Mouse (Mus musculus) adrenal gland, adult 18-20 months (tissue): Measurements from ENCODE around the gene Slc25a22. TPM values are rescaled to one million over a fixed set of nuclear protein-coding genes. Genes with fewer than 3 reads are reported as not detected.
A peak's percentile ranks its signal among the peaks of the same experiment; 100 is the strongest.

ENCODE experiments used
- DNase-seq, 2 experiments: peaks; one replicate each; pipeline ENCODE4 v3.0.0; 2021 to 2022; ENCODE audit warnings: low spot score in 2 of 2
- total RNA-seq, 2 experiments: library from RNA; stranded (reverse); gene quantifications; 1 replicate in 1 of 2; 2 replicates in 1 of 2; pipeline ENCODE4 v1.2.3; 2021

Slc25a22 gene
- total RNA-seq, 2 experiments from 2014 or later = 104 to 105 TPM

- DNase-seq = no peak
Observed at GRCm38 (mm10) chr7:141472763-141473162, 35.1 kb upstream of the Slc25a22 start.

DNA sequence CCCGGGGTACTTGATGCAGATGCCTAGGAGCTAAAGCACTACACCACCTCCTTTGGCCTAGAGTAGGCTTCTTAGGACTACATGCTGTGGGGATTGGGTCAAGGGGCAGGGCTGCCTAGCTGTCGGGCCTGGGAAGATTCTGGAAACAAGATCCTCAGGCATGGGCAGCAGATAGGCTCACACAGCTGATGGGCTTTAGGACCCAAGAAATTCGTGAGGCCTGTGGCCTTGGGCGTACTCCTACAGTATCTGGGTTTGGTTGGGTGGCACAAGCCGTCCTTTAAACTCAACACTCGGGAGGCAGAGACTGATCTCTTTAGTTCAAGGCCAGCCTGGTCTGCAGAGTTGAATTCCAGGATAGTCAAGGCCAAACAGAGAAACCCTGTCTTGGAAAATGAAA, 34.5 kb upstream of the Slc25a22 start:
- no peak for DNase-seq

DNA sequence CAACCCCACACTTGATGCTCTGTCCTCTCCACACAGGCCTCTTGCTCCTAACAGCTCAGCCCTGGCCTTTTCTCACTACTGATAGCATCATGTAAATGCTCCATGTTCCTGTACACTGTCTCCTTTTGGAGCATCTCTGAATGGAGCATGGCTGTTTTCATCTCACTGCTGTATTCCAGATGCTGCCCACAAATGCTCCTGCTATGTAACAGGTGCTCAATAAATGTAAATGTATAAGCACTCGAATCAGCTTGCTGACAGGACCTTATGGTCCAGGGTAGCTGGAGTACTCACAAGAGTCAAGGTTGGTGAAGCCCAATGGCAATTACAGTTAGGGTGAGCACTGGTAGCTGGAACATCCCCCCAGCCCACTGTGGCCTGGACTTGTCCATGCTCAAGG, 33.5 kb upstream of the Slc25a22 start:
- DNase-seq = peak in 1 of 2 experiments; percentile 18

DNA sequence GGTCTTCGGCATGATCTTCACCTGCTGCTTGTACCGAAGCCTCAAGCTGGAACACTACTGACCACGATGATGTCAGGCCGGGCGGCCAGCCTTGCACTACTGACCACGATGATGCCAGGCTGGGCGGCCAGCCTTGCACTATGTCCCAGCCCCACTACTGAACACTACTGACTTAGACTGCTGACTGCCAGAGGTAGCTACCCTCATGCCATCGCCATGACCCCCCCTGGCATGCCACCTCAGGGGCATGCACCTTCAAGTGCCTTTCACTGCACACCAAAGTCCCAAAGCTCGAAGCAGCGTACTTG, 32.9 kb upstream of the Slc25a22 start:
- DNase-seq = peak in 1 of 2 experiments; percentile 21

- peak in 1 of 2 experiments; percentile 26 for DNase-seq
Observed at GRCm38 (mm10) chr7:141469901-141470636, 32.4 kb upstream of the Slc25a22 start.

DNA sequence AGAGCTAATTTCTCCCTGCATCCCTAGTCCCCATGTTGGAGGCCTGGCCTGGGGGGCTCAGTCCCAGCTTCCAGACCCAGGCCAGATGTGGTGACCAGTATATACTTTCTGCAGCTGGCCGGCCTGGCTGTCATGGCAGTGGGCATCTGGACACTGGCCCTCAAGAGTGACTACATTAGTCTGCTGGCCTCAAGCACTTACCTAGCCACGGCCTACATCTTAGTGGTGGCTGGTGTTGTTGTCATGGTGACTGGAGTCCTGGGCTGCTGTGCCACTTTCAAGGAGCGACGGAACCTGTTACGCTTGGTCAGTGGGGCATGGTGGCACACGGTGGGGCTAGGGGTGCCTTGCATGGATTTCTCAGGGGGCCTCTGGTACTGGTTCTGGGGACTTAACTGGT, 31.7 kb upstream of the Slc25a22 start:
- DNase-seq = peak in 1 of 2 experiments; percentile 25

- DNase-seq = peak; percentile 59 to 72
Observed at GRCm38 (mm10) chr7:141468522-141469211, 31.0 kb upstream of the Slc25a22 start.

DNA sequence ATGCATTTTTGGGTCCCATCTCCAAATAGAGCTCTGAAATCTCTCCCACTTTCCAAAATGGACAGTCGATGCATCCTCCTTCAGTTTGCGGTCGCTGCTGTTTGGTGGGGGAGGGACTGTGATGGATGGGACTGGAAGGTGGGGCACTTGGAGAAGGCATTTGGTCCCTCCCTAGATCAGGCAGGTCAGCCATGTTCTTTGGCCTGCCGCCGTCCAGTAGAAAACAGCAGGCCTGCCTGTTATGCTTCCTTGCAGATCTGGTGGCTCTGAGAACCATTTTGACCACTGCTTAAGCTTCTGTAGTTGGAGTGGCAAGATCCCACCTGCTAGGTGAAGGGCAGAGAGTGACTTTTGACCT, 30.5 kb upstream of the Slc25a22 start:
- DNase-seq = no peak

GRCm38 (mm10) chr7:141467230-141468030, 29.7 kb upstream of the Slc25a22 start, which contains the start of gene Cd151:
TSS of gene Cd151 (plus strand) at chr7:141467392.
- peak; percentile 88 to 93 for DNase-seq

GRCm38 (mm10) chr7:141466607-141467148, 29.0 kb upstream of the Slc25a22 start:
- DNase-seq = no peak

DNA sequence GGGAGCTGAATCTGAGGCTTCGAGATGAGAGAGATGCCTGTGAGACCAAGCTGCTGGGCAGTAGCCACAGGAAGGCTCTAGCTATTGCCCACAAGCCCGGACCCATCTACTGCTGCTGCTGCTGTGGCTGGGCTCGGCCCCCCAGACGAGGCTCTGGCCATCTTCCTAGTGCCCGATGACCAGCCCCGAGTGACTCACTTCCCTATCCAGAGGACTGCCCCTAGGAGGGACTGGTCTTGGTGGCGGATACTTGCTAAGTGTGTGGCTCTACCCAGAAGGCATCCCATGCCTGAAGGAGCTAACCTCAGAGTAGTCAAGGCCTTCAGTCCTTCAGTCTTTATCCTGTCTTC, 28.3 kb upstream of the Slc25a22 start:
- DNase-seq = peak in 1 of 2 experiments; percentile 9

GRCm38 (mm10) chr7:141465388-141466044, 27.8 kb upstream of the Slc25a22 start:
- peak in 1 of 2 experiments; percentile 4 for DNase-seq

GRCm38 (mm10) chr7:141464603-141465201, 27.0 kb upstream of the Slc25a22 start:
- peak; percentile 2 to 35 for DNase-seq

DNA sequence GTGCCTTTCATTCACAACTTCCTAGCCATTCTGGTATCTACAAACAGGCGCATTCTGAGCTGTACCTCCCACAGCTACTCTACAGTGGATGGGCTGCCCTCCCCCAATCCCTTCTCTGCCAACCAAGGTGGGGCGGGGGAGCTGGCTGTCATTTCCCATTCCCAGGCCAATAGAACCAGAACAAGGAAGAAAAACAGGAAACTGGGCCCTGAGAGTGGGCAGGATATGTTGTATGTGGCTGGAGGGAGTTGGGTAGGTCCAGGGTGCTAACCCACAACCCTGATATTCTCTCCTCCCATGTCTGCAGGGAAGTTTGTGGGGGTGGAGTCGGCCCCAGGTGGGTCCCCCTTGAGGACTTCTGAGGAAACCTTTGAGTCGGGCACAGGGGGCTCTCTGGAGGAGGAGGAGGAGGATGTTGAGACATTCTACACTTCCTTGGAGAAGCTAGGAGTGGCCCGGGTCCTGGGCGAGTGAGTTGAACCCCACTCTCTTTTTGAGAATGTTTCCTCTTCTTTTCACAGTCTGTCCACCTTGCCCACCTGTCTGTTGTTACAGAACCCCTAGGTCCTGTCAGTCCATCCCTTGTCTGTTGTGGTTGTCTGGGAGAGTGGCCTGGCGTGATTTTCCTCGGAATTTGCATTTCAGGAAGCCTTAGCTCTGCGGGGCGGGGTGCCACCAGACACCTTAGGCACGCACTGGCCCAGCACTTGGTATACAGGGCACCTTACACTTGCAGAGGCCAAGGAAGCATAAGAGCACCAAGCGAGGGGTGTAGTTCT, 26.3 kb upstream of the Slc25a22 start:
- DNase-seq = peak; percentile 28 to 43

GRCm38 (mm10) chr7:141462333-141462821, 24.7 kb upstream of the Slc25a22 start:
- DNase-seq = peak; percentile 3 to 26

DNA sequence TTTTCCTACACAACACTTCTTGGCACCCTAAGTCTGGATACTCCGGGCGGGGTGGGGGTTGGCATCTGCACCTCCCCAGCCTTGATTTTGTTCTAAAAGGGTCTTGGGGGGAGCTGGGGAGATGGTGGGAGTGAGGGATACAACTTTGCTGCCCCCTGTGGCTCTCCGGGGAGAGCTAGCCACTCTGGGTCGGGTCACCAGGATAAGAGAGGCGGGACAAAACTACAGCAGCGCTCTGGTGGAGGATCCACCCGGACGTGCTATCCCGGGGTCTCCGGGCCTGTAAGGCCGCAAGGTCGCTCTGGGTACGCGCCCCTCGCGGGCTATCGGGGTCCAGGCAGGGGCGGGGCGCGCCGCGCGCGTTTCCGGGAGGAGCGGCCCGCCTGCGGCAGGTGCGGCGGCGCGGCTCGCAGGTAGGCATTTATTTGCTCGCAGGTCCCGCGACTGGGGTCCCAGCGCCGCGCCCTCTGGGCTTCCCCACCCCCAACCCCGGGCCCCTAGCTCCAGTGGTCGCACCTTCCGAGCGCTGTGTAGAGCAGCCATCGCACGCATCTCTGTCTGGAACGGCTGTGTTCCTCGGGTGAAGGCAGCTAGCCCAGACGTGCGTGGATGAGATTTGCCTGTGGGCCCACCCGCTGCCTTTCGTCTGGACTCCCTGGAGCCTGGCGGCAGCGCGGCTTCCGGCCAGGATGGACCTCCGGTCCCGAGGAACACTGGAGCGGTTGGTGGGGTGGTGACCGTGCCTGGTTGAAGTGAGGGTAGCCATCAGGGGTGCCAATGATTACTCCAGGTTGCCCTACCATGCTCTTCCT, 24.0 kb upstream of the Slc25a22 start:
- DNase-seq = peak; percentile 10 to 42

DNA sequence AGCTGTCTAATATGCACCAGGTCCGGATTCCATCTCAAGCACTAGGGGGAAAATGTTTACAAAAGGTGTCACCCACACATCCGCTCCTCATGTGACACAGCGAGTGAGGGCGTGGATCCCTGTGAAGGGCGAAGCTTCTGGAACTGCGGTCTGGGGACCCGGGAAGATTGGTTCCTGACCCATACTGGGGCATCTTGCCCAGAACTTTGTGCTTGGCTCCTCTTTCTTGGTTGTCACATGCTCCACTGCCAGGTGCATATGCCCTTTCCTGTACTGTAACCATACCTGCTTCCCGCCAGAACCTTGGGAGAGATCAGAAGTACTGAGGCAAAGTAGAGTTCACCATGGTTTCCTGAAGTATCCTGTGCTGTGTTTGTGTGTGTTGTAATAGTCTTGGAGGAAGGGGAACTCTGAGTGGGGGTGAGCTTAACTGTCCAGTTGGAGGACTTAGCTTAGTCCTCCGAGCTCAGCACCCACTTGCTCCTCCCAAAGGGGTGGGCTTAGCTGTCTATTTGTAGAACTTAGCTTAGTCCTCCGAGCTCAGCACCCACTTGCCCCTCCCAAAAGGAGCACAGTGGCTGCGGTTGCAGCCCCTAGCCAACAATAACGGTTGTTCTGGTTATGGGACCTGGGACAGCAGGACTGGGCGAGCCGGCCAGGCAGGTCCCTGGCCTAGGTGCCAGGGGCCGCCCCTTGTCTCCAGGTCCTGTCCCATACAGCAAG, 22.9 kb upstream of the Slc25a22 start, which contains the start of gene Cracr2b:
Cracr2b (plus strand) TSS at position 704 of the 723 bp plus-strand sequence.
- peak in 1 of 2 experiments; percentile 31 for DNase-seq

DNA sequence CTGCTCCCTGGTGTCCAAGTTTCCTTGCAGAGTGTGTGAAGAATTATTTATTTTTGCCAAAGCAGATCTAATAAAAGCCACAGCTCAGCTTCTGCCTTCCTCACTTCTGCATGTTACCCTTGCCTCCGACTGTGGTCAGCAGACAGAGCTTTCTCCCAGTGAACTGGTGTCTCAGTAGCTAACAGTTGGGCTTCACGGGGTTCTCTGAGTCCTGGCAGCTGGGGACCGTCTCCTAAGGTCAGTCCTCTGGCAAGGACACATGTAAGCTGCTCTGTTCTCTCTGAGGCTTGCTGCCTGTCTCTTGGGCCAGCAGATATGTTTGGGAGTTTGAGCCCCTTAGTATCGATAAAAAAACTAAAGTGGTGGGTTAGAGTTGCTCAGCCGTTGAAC, 22.3 kb upstream of the Slc25a22 start:
- DNase-seq = no peak
